Mouse (Mus musculus) embryonic facial prominence, embryonic 13.5 days (tissue): ENCODE measurements around the gene Ppm1h. TPM values are rescaled to one million over a fixed set of nuclear protein-coding genes. Genes with fewer than 3 reads are reported as not detected.

Experiments
- ATAC-seq: fragments of 200-750 bp; cut with Nextera tagmentation; 2 replicates; pipeline ENCODE4 v1.8.0; 2017; ENCODE audit warnings: low read depth; ENCODE audit not compliant: insufficient number of reproducible peaks, insufficient read depth, low FRiP score, low TSS enrichment
- H3K27ac ChIP-seq: fragments of 300-500 bp; sonication (generic); 2 replicates; pipeline ENCODE4 v1.5.1; 2015; ENCODE audit warnings: moderate library complexity, mild to moderate bottlenecking, inconsistent platforms
- H3K27me3 ChIP-seq: fragments of 300-500 bp; sonication (generic); 2 replicates; pipeline ENCODE4 v1.6.1; 2015; ENCODE audit warnings: mild to moderate bottlenecking, inconsistent platforms
- H3K36me3 ChIP-seq: fragments of 300-500 bp; sonication (generic); 2 replicates; pipeline ENCODE4 v1.6.1; 2015; ENCODE audit warnings: mild to moderate bottlenecking, inconsistent platforms
- H3K4me1 ChIP-seq: fragments of 300-500 bp; sonication (generic); 2 replicates; pipeline ENCODE4 v1.6.1; 2015; ENCODE audit warnings: inconsistent platforms
- H3K4me2 ChIP-seq: fragments of 300-500 bp; sonication (generic); 2 replicates; pipeline ENCODE4 v1.6.1; 2015; ENCODE audit warnings: moderate library complexity, mild to moderate bottlenecking, inconsistent platforms
- H3K4me3 ChIP-seq: fragments of 300-500 bp; sonication (generic); 2 replicates; pipeline ENCODE4 v1.5.1; 2015; ENCODE audit warnings: mild to moderate bottlenecking, inconsistent platforms
- H3K9ac ChIP-seq: fragments of 300-500 bp; sonication (generic); 2 replicates; pipeline ENCODE4 v1.6.1; 2015; ENCODE audit warnings: mild to moderate bottlenecking, inconsistent platforms
- H3K9me3 ChIP-seq: fragments of 300-500 bp; sonication (generic); 2 replicates; pipeline ENCODE4 v1.6.1; 2016; ENCODE audit warnings: inconsistent platforms
- WGBS: fragments of 180-500 bp; shearing (Covaris S2); methylation state at CpG from one replicate; pipeline ENCODE4 v1.1.7; 2015; ENCODE audit warnings: mixed read lengths; 5-methylcytosine and 5-hydroxymethylcytosine counted together
- polyA plus RNA-seq: library from polyadenylated mRNA; unstranded; fragments of >200 nt; fragmentation: Nextera tagmentation; extraction: Ambion mirVana; gene quantifications from 2 replicates; pipeline ENCODE4 v1.2.1, GENCODE M21; 2015

Gene Ppm1h
- polyA plus RNA-seq, 1 experiment from 2014 or later = 4.0 TPM

- no peak for ATAC-seq
- Histone ChIP-seq H3K36me3 (no peaks in the 10 kb centered on the region), H3K4me1 (no peaks in the 10 kb centered on the region), H3K9ac (no peak overlapping the region), H3K4me2 (no peak overlapping the region), H3K27me3 (no peaks in the 10 kb centered on the region), H3K27ac (no peak overlapping the region), H3K9me3 (no peaks in the 10 kb centered on the region), H3K4me3 (no peak overlapping the region)
- WGBS = 78% methylated on average over 3 of the region's 3 CpGs
These were observed 98.9 kb downstream of the Ppm1h start for GRCm38 (mm10) chr10:122777436-122777835.

DNA sequence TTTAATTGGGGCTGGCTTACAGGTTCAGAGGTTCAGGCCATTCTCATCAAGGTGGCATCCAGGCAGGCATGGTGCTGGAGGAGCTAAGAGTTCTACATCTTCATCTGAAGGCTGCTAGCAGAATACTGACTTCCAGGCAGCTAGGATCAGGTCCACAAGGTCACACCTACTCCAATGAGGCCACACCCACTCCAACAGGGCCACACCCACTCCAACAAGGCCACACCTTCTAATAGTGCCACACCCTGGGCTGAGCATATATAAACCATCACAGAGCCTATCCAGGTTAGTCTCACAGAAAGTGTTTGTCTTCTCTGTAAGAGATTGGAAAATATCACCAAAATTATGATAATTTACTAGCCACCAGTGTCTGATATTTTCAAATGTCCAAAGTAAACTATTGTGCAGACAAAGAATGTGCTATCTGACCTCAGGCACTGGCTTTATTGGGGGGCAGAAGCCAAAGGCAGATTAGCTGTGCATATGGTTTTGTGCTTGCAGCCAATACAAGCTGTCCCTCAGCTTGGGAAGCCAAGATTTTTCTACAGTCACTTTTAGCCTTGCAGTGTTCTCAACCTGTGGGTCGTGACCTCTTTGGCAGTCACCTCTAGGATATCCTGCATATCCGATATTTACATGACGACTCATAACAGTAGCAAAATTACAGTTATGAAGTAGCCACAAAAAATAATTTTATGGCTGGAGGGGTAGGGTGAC, 99.5 kb downstream of the Ppm1h start:
- Histone ChIP-seq H3K27ac (no peak overlapping the region), H3K9me3 (no peaks in the 10 kb centered on the region), H3K27me3 (no peaks in the 10 kb centered on the region), H3K4me2 (no peak overlapping the region), H3K9ac (no peak overlapping the region), H3K4me1 (no peaks in the 10 kb centered on the region), H3K4me3 (no peak overlapping the region), H3K36me3 (no peaks in the 10 kb centered on the region)
- WGBS = 79% methylated on average over 3 of the region's 3 CpGs
- ATAC-seq = no peak

GRCm38 (mm10) chr10:122779351-122779750, 100.8 kb downstream of the Ppm1h start:
- 18% methylated on average over 12 of the region's 12 CpGs for WGBS
- H3K27ac ChIP-seq = no peak overlapping the region
- ATAC-seq = no peak

GRCm38 (mm10) chr10:122782755-122783154, 104.2 kb downstream of the Ppm1h start:
- H3K9ac ChIP-seq = no peak overlapping the region
- H3K9me3 ChIP-seq = no peaks in the 10 kb centered on the region
- no peak for ATAC-seq
- H3K4me1 ChIP-seq = no peaks in the 10 kb centered on the region
- WGBS = 35% methylated on average over 4 of the region's 4 CpGs
- H3K4me2 ChIP-seq = no peak overlapping the region
- no peak overlapping the region for H3K27ac ChIP-seq
- no peak overlapping the region for H3K4me3 ChIP-seq
- no peaks in the 10 kb centered on the region for H3K27me3 ChIP-seq
- no peaks in the 10 kb centered on the region for H3K36me3 ChIP-seq

More at GRCm38 (mm10) chr10:122779351-122779750, 100.8 kb downstream of the Ppm1h start:
- Histone ChIP-seq H3K36me3 (no peaks in the 10 kb centered on the region), H3K4me3 (no peak overlapping the region), H3K4me1 (no peaks in the 10 kb centered on the region), H3K4me2 (no peak overlapping the region), H3K9me3 (no peaks in the 10 kb centered on the region), H3K9ac (no peak overlapping the region), H3K27me3 (no peaks in the 10 kb centered on the region)

DNA sequence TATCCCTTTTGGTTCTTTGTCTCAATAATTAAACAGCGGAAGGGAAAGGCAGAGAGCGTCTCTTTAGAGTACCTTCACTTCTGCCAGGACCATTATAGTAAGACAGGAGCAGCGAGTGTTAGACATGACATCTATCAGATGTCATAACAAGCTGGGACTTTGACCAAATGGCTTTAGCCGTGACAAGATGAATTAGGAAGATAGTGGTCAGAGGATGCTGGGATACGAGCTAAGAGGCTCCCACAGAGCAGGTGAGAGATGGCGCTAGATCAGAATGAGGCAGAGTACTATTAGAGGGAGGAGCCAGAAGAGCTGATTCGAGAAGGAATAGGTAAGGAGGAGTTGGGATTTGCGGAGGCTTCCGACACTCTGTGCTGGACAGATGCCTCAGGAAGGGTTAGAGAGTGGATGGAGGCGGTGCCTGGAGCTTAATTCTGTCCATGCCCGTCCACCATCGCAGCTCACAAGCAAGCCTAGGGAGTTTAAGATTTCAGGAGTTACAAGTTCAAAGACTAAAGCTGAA, 111.1 kb downstream of the Ppm1h start:
- H3K36me3 ChIP-seq = no peaks in the 10 kb centered on the region
- H3K4me3 ChIP-seq = no peak overlapping the region
- H3K4me1 ChIP-seq = peaks cover 19% of the 10 kb centered on the region
- H3K27me3 ChIP-seq = no peaks in the 10 kb centered on the region
- no peak overlapping the region for H3K9ac ChIP-seq
- no peak for ATAC-seq
- no peaks in the 10 kb centered on the region for H3K9me3 ChIP-seq
- whole genome bisulfite sequencing = 34% methylated on average over 12 of the region's 12 CpGs
- no peak overlapping the region for H3K4me2 ChIP-seq
- no peak overlapping the region for H3K27ac ChIP-seq

GRCm38 (mm10) chr10:122792021-122792966, 113.7 kb downstream of the Ppm1h start:
- ATAC-seq = peak; percentile 66; the same call in 1 of the 2 replicates
- no peaks in the 10 kb centered on the region for H3K36me3 ChIP-seq
- no peaks in the 10 kb centered on the region for H3K9me3 ChIP-seq
- H3K27me3 ChIP-seq = no peaks in the 10 kb centered on the region
- peak overlapping the region; percentile 66 for H3K27ac ChIP-seq
- H3K4me3 ChIP-seq = peak overlapping the region; percentile 30
- H3K9ac ChIP-seq = peak overlapping the region; percentile 61
- H3K4me1 ChIP-seq = peaks cover 19% of the 10 kb centered on the region
- peak overlapping the region; percentile 60 for H3K4me2 ChIP-seq
- WGBS = 3% methylated on average over 21 of the region's 21 CpGs

DNA sequence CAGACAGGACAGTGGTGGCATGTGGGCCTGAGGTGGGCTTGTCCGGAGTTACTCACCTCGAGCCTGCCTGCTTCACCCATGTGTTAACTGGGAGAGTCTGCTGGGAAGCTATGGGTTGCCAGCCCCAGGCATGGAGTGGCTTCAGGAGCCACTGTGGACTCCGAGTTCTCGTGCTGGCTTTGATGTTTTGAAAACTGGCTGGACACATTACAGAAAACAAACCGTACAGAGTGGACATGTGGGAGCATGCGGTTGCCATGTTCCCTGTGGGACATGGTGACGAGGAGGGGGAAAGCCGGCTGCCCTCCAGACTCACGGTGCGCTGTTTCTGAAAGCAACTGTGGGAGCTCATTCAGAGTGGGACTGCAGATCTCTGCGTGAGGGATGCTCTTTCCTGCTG, 114.6 kb downstream of the Ppm1h start:
- WGBS = 38% methylated on average over 11 of the region's 11 CpGs

DNA sequence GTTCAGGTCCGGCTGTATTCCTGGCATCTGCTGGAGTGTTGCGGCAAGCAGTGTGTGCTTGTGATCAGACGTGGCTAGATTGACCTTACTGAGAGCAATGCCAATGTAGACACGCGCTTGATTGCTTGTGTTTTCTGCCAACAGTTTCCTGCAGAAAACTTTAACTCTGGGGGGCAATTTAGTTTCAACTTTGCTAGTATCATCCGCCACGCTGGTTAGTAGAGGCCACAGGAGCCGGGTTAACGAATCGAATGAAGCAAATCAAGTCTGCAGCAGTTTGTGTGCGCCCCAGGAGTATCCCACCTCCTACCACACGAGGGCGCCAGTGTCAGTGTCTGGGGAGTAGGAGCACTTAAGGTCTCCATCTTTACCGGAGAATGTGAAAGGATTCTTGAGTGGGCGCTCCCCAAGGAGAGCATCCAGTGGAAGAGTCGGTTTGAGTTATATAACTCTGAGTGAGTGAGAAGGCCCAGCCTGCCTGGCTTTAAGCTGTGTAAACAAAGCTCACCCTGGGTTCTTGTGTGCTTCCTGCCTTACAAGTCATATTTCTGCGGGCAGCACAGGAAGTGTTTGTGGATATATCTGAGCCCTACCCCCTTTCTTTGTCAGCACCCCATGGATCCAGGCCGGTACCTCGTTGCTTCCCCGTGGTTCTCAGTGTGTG, 115.8 kb downstream of the Ppm1h start:
- H3K9ac ChIP-seq = no peak overlapping the region
- peak overlapping the region; percentile 62; the same call in 1 of the 2 replicates for H3K27ac ChIP-seq
- no peaks in the 10 kb centered on the region for H3K9me3 ChIP-seq
- H3K4me1 ChIP-seq = peaks cover 19% of the 10 kb centered on the region
- 0 out of 2 replicates have a peak, but pooled peaks have one; percentile 22 for ATAC-seq
- 34% methylated on average over 20 of the region's 20 CpGs for WGBS
- peak overlapping the region; percentile 39 for H3K4me2 ChIP-seq
- H3K4me3 ChIP-seq = no peak overlapping the region; the same call in 1 of the 2 replicates
- H3K27me3 ChIP-seq = no peaks in the 10 kb centered on the region
- H3K36me3 ChIP-seq = no peaks in the 10 kb centered on the region

More for the DNA sequence above, 114.6 kb downstream of the Ppm1h start:
- no peak overlapping the region for H3K4me3 ChIP-seq
- no peak overlapping the region for H3K27ac ChIP-seq
- no peaks in the 10 kb centered on the region for H3K36me3 ChIP-seq
- no peaks in the 10 kb centered on the region for H3K27me3 ChIP-seq
- H3K9ac ChIP-seq = no peak overlapping the region
- H3K4me1 ChIP-seq = peaks cover 19% of the 10 kb centered on the region
- no peak for ATAC-seq
- H3K9me3 ChIP-seq = no peaks in the 10 kb centered on the region
- no peak overlapping the region for H3K4me2 ChIP-seq

GRCm38 (mm10) chr10:122797955-122798354, 119.4 kb downstream of the Ppm1h start:
- Histone ChIP-seq H3K36me3 (no peaks in the 10 kb centered on the region), H3K9ac (no peak overlapping the region), H3K4me2 (no peak overlapping the region), H3K4me1 (peaks cover 13% of the 10 kb centered on the region; the same call in 1 of the 2 replicates), H3K4me3 (no peak overlapping the region), H3K27me3 (no peaks in the 10 kb centered on the region), H3K27ac (no peak overlapping the region), H3K9me3 (no peaks in the 10 kb centered on the region)
- no peak for ATAC-seq
- WGBS = 86% methylated on average over 6 of the region's 6 CpGs

GRCm38 (mm10) chr10:122800003-122800731, 121.6 kb downstream of the Ppm1h start:
- WGBS = 89% methylated on average over 19 of the region's 19 CpGs
- Histone ChIP-seq H3K27ac (no peak overlapping the region), H3K4me2 (no peak overlapping the region), H3K4me3 (no peak overlapping the region), H3K27me3 (no peaks in the 10 kb centered on the region), H3K36me3 (no peaks in the 10 kb centered on the region), H3K9ac (no peak overlapping the region), H3K4me1 (peaks cover 8% of the 10 kb centered on the region; the same call in 1 of the 2 replicates), H3K9me3 (no peaks in the 10 kb centered on the region)
- no peak for ATAC-seq
